ENCODE assay signal across 12 mouse cellular contexts in genomic region chr3:121686408-121686911, GRCm38 (mm10). TPM values are rescaled to one million over a fixed set of nuclear protein-coding genes. Genes with fewer than 3 reads are reported as not detected.
DNase-seq lines count a peak whose midpoint lies in the region; ATAC-seq and TF ChIP-seq lines count a peak whose summit lies in the region.
"Had no signal": no experiment of that assay in that cellular context is flagged by ENCODE, and none has a peak within 500 bp of the region (broad histone marks: within the 10 kb centered on the region; RNA-seq: fewer than 3 reads in every experiment).

No protein-coding gene starts in this region.

- H3K9me3 ChIP-seq in midbrain, postnatal 0 days (ENCODE audit: low read length): no peaks in the 10 kb centered on the region
- H3K9me3 ChIP-seq: limb, embryonic 12.5 days had no signal

- DNase-seq in left cerebral cortex, adult 11 months (ENCODE audit: low spot score): peak; percentile 43
- DNase-seq in left cerebral cortex, adult 18-20 months (ENCODE audit: low spot score in 2 of 2): no peak
- peak; percentile 93 for DNase-seq in brain, embryonic 14.5 days (ENCODE audit: low read depth)
- peak; percentile 20 to 61 for DNase-seq in frontal cortex, adult 2 months (ENCODE audit: extremely low spot score in 1 of 2, low spot score in 1 of 2)
- DNase-seq in midbrain, postnatal 0 days (ENCODE audit: low spot score): peak; percentile 41
- no peak for DNase-seq in urinary bladder, postnatal 25 days (ENCODE audit: low spot score)
- DNase-seq: heart, postnatal 10 days; thymus, postnatal 14 days had no signal

- no peak for TF ChIP-seq POLR2A in brain, embryonic 14.5 days (IDR thresholded peaks at IDR 0.05; ENCODE audit: borderline replicate concordance, extremely low read depth, insufficient read depth, insufficient read length, poor library complexity, severe bottlenecking)

- no peak overlapping the region for H3K4me3 ChIP-seq in midbrain, postnatal 0 days (ENCODE audit: low read depth, low read length)
- H3K4me3 ChIP-seq: limb, embryonic 12.5 days had no signal

- no peak for TF ChIP-seq CTCF in brain, embryonic 14.5 days (IDR thresholded peaks at IDR 0.05; ENCODE audit: borderline replicate concordance, extremely low read depth, insufficient read depth, insufficient read length)
- TF ChIP-seq CTCF in midbrain, postnatal 0 days (IDR thresholded peaks at IDR 0.05): no peak

- 70% methylated on average over 4 of the region's 4 CpGs for WGBS in midbrain, postnatal 0 days

- no peak overlapping the region for H3K9ac ChIP-seq in midbrain, postnatal 0 days (replicated peaks; ENCODE audit: low read length, poor library complexity, severe bottlenecking)
- H3K9ac ChIP-seq: limb, embryonic 12.5 days had no signal

- H3K27ac ChIP-seq in midbrain, postnatal 0 days (ENCODE audit: low read depth, low read length): no peak overlapping the region
- H3K27ac ChIP-seq: limb, embryonic 12.5 days; macrophage had no signal

- no peaks in the 10 kb centered on the region for H3K36me3 ChIP-seq in midbrain, postnatal 0 days (ENCODE audit: insufficient read depth, low read length)
- H3K36me3 ChIP-seq: limb, embryonic 12.5 days had no signal

- H3K4me1 ChIP-seq in midbrain, postnatal 0 days (ENCODE audit: insufficient read depth, low read length): no peaks in the 10 kb centered on the region

- H3K4me2 ChIP-seq in midbrain, postnatal 0 days (ENCODE audit: low read depth, low read length, poor library complexity, severe bottlenecking): no peak overlapping the region
- H3K4me2 ChIP-seq: limb, embryonic 12.5 days had no signal

- no peak for ATAC-seq in midbrain, postnatal 0 days (ENCODE audit: low FRiP score)
- ATAC-seq in CD4-positive, CD25-positive, alpha-beta regulatory T cell, adult 4 months: no peak

- no peaks in the 10 kb centered on the region for H3K27me3 ChIP-seq in midbrain, postnatal 0 days (ENCODE audit: insufficient read depth, low read length)

RNA-seq across cellular contexts. Expression of gene 4930432M17Rik, which starts 15.9 kb away (rescaled TPM):
- not detected for total RNA-seq in left cerebral cortex, adult 18-20 months (2021)
- polyA plus RNA-seq in brain, embryonic 14.5 days (2012; rRNA removed): not detected in 2 replicates
- not detected in 2 replicates for polyA plus RNA-seq in frontal cortex, adult 2 months (2012; rRNA removed)
- not detected in 2 replicates for total RNA-seq in midbrain, postnatal 0 days (2014; rRNA removed)
- polyA plus RNA-seq in midbrain, postnatal 0 days (2015; fragmentation: Nextera tagmentation; extraction: Ambion mirVana): not detected in 2 replicates
- not detected for polyA plus RNA-seq in CD4-positive, CD25-positive, alpha-beta regulatory T cell, adult 4 months (2017; shearing (Covaris generic))
- total RNA-seq: common myeloid progenitor, adult 5-6 weeks; heart, postnatal 10 days had no signal
- polyA plus RNA-seq: limb, embryonic 12.5 days; macrophage had no signal

RNA-seq across cellular contexts. Expression of gene F3, which starts 36.9 kb away (rescaled TPM):
- 10 to 100 TPM; 45.7 to 48.8 TPM for total RNA-seq in left cerebral cortex, adult 18-20 months (2021)
- polyA plus RNA-seq in brain, embryonic 14.5 days (2012; rRNA removed): 6.5 and 7.5 TPM in 2 replicates
- 62.8 and 76.8 TPM in 2 replicates for polyA plus RNA-seq in frontal cortex, adult 2 months (2012; rRNA removed)
- 12.6 and 15.6 TPM in 2 replicates for total RNA-seq in midbrain, postnatal 0 days (2014; rRNA removed)
- polyA plus RNA-seq in midbrain, postnatal 0 days (2015; fragmentation: Nextera tagmentation; extraction: Ambion mirVana): 16.5 and 16.7 TPM in 2 replicates
- polyA plus RNA-seq in CD4-positive, CD25-positive, alpha-beta regulatory T cell, adult 4 months (2017; shearing (Covaris generic)): not detected

Comparison
In these comparisons a context has a peak if more than half of its experiments do, and no peak if none do; other contexts are left out.
1. DNase-seq: peak in left cerebral cortex, adult 11 months (single experiment), brain, embryonic 14.5 days (single experiment), frontal cortex, adult 2 months (2 of 2) and midbrain, postnatal 0 days (single experiment); none in left cerebral cortex, adult 18-20 months (0 of 2) and urinary bladder, postnatal 25 days (single experiment).